Mouse (Mus musculus) ES-CJ7 (cell line): Measurements from ENCODE around the gene Tbc1d10c.

Experiments
- DNase-seq: peaks from one replicate; pipeline ENCODE4 v3.0.0; 2011; ENCODE audit warnings: low read depth, low spot score

Gene Tbc1d10c

GRCm38 (mm10) chr19:4215451-4215840 is 24.4 kb upstream of the Tbc1d10c start:
- DNase-seq = no peak

GRCm38 (mm10) chr19:4214771-4215450 is 23.8 kb upstream of the Tbc1d10c start:
- no peak for DNase-seq

GRCm38 (mm10) chr19:4214071-4214770 is 23.1 kb upstream of the Tbc1d10c start, which contains the start of the genes Clcf1 and AC109138.7:
Clcf1 (plus strand) TSS chr19:4214238.
AC109138.7 (plus strand) TSS chr19:4214357.
- DNase-seq = no peak

GRCm38 (mm10) chr19:4213524-4213974 is 22.5 kb upstream of the Tbc1d10c start:
- DNase-seq = peak; percentile 41

GRCm38 (mm10) chr19:4211891-4212588 is 21.0 kb upstream of the Tbc1d10c start:
- no peak for DNase-seq

- no peak for DNase-seq
Measured at GRCm38 (mm10) chr19:4208563-4208962, 17.5 kb upstream of the Tbc1d10c start.

- peak; percentile 79 for DNase-seq
Measured at GRCm38 (mm10) chr19:4206971-4207370, 15.9 kb upstream of the Tbc1d10c start.

GRCm38 (mm10) chr19:4204889-4205288 is 13.8 kb upstream of the Tbc1d10c start:
- DNase-seq = no peak

GRCm38 (mm10) chr19:4203604-4204326 is 12.7 kb upstream of the Tbc1d10c start:
- DNase-seq = no peak

GRCm38 (mm10) chr19:4203148-4203547 is 12.1 kb upstream of the Tbc1d10c start:
- no peak for DNase-seq

GRCm38 (mm10) chr19:4202149-4202548 is 11.1 kb upstream of the Tbc1d10c start:
- no peak for DNase-seq

GRCm38 (mm10) chr19:4201291-4201909 is 10.3 kb upstream of the Tbc1d10c start, which contains the start of gene Rad9a:
Rad9a (minus strand) TSS chr19:4201662.
- DNase-seq = peak; percentile 99

GRCm38 (mm10) chr19:4197180-4197579 is 6.1 kb upstream of the Tbc1d10c start:
- no peak for DNase-seq

- DNase-seq = no peak
Measured at GRCm38 (mm10) chr19:4196548-4196947, 5.5 kb upstream of the Tbc1d10c start.

- DNase-seq = no peak
Measured at GRCm38 (mm10) chr19:4196048-4196447, 5.0 kb upstream of the Tbc1d10c start.

- no peak for DNase-seq
Measured at GRCm38 (mm10) chr19:4194776-4195650, 3.9 kb upstream of the Tbc1d10c start.

- no peak for DNase-seq
Measured at GRCm38 (mm10) chr19:4194021-4194724, 3.1 kb upstream of the Tbc1d10c start.

GRCm38 (mm10) chr19:4193129-4193528 is 2.0 kb upstream of the Tbc1d10c start:
- DNase-seq = no peak

- no peak for DNase-seq
Measured at GRCm38 (mm10) chr19:4192251-4192985, 1.3 kb upstream of the Tbc1d10c start.
